Mouse (Mus musculus): ENCODE data around the gene Gan.

DNA sequence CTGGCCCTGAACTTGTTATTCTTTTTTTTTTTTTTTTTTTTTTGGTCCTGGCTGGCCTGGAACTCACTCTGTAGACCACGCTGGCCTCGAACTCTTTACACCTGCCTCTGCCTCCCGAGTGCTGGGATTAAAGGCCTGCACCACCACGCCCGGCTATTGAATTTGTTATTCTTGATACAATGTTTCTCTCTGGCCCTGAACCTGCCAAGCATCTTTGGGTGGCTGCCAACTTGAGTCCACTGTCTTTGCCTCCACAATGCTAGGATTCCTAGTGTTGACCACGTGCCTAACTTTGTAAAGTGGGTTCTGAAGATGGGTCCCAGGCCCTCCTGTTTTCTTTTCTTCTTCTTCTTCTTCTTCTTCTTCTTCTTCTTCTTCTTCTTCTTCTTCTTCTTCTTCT, 64.5 kb downstream of the Gan start:
- TF ChIP-seq CTCF (IDR thresholded peaks at IDR 0.05; ENCODE audit: extremely low read depth, insufficient read depth, low read length) (no peak), POLR2A (IDR thresholded peaks at IDR 0.05; ENCODE audit: extremely low read depth, insufficient read depth, low read length) (no peak)
